Mouse (Mus musculus): Measurements from ENCODE around the gene Gm7168.
"Not testable (repeated sequence)": the region's sequence is repeated elsewhere in the genome, so short reads cannot be mapped to it uniquely, and the experiment has no call there.

Gm7168 gene

GRCm38 (mm10) chr17:13948073-13948472 lies at the start of gene Gm7168:
Gene Gm7168, plus strand, starts transcription at chr17:13948373.
- not testable (repeated sequence) for DNase-seq (ENCODE audit: low read depth, low spot score); H3K27me3 ChIP-seq (ENCODE audit: control insufficient read depth, insufficient read depth, low read length, poor library complexity, severe bottlenecking); H3K36me3 ChIP-seq (ENCODE audit: control insufficient read depth, insufficient read depth, low read length, poor library complexity, severe bottlenecking)

- no peak for DNase-seq (ENCODE audit: low read depth, low spot score)
- Histone ChIP-seq H3K36me3 (ENCODE audit: control insufficient read depth, insufficient read depth, low read length, poor library complexity, severe bottlenecking) (no peaks in the 10 kb centered on the region), H3K27me3 (ENCODE audit: control insufficient read depth, insufficient read depth, low read length, poor library complexity, severe bottlenecking) (no peaks in the 10 kb centered on the region)
Observed at GRCm38 (mm10) chr17:13898838-13899237, 49.3 kb upstream of the Gm7168 start.

- H3K27me3 ChIP-seq (ENCODE audit: control insufficient read depth, insufficient read depth, low read length, poor library complexity, severe bottlenecking): no peaks in the 10 kb centered on the region
- H3K36me3 ChIP-seq (ENCODE audit: control insufficient read depth, insufficient read depth, low read length, poor library complexity, severe bottlenecking): no peaks in the 10 kb centered on the region
- DNase-seq (ENCODE audit: low read depth, low spot score): no peak
Observed at GRCm38 (mm10) chr17:13899241-13899640, 48.9 kb upstream of the Gm7168 start.

- H3K36me3 ChIP-seq (ENCODE audit: control insufficient read depth, insufficient read depth, low read length, poor library complexity, severe bottlenecking): no peaks in the 10 kb centered on the region
- no peaks in the 10 kb centered on the region for H3K27me3 ChIP-seq (ENCODE audit: control insufficient read depth, insufficient read depth, low read length, poor library complexity, severe bottlenecking)
- no peak for DNase-seq (ENCODE audit: low read depth, low spot score)
Observed at GRCm38 (mm10) chr17:13903793-13904192, 44.4 kb upstream of the Gm7168 start.

GRCm38 (mm10) chr17:13907082-13907481 lies 41.1 kb upstream of the Gm7168 start:
- no peaks in the 10 kb centered on the region for H3K36me3 ChIP-seq (ENCODE audit: control insufficient read depth, insufficient read depth, low read length, poor library complexity, severe bottlenecking)
- no peak for DNase-seq (ENCODE audit: low read depth, low spot score)
- no peaks in the 10 kb centered on the region for H3K27me3 ChIP-seq (ENCODE audit: control insufficient read depth, insufficient read depth, low read length, poor library complexity, severe bottlenecking)

- Histone ChIP-seq H3K36me3 (ENCODE audit: control insufficient read depth, insufficient read depth, low read length, poor library complexity, severe bottlenecking) (no peaks in the 10 kb centered on the region), H3K27me3 (ENCODE audit: control insufficient read depth, insufficient read depth, low read length, poor library complexity, severe bottlenecking) (no peaks in the 10 kb centered on the region)
- DNase-seq (ENCODE audit: low read depth, low spot score): no peak
Observed at GRCm38 (mm10) chr17:13907681-13908080, 40.5 kb upstream of the Gm7168 start.

GRCm38 (mm10) chr17:13913951-13914350 lies 34.2 kb upstream of the Gm7168 start:
- DNase-seq (ENCODE audit: low read depth, low spot score): no peak
- no peaks in the 10 kb centered on the region for H3K36me3 ChIP-seq (ENCODE audit: control insufficient read depth, insufficient read depth, low read length, poor library complexity, severe bottlenecking)
- H3K27me3 ChIP-seq (ENCODE audit: control insufficient read depth, insufficient read depth, low read length, poor library complexity, severe bottlenecking): no peaks in the 10 kb centered on the region

GRCm38 (mm10) chr17:13914531-13914930 lies 33.6 kb upstream of the Gm7168 start:
- no peaks in the 10 kb centered on the region for H3K36me3 ChIP-seq (ENCODE audit: control insufficient read depth, insufficient read depth, low read length, poor library complexity, severe bottlenecking)
- H3K27me3 ChIP-seq (ENCODE audit: control insufficient read depth, insufficient read depth, low read length, poor library complexity, severe bottlenecking): no peaks in the 10 kb centered on the region
- DNase-seq (ENCODE audit: low read depth, low spot score): no peak

GRCm38 (mm10) chr17:13920771-13921170 lies 27.4 kb upstream of the Gm7168 start:
- Histone ChIP-seq H3K27me3 (ENCODE audit: control insufficient read depth, insufficient read depth, low read length, poor library complexity, severe bottlenecking) (no peaks in the 10 kb centered on the region), H3K36me3 (ENCODE audit: control insufficient read depth, insufficient read depth, low read length, poor library complexity, severe bottlenecking) (no peaks in the 10 kb centered on the region)
- no peak for DNase-seq (ENCODE audit: low read depth, low spot score)

- no peaks in the 10 kb centered on the region for H3K36me3 ChIP-seq (ENCODE audit: control insufficient read depth, insufficient read depth, low read length, poor library complexity, severe bottlenecking)
- no peak for DNase-seq (ENCODE audit: low read depth, low spot score)
- no peaks in the 10 kb centered on the region for H3K27me3 ChIP-seq (ENCODE audit: control insufficient read depth, insufficient read depth, low read length, poor library complexity, severe bottlenecking)
Observed at GRCm38 (mm10) chr17:13923418-13923817, 24.8 kb upstream of the Gm7168 start.

- no peak for DNase-seq (ENCODE audit: low read depth, low spot score)
- Histone ChIP-seq H3K27me3 (ENCODE audit: control insufficient read depth, insufficient read depth, low read length, poor library complexity, severe bottlenecking) (no peaks in the 10 kb centered on the region), H3K36me3 (ENCODE audit: control insufficient read depth, insufficient read depth, low read length, poor library complexity, severe bottlenecking) (no peaks in the 10 kb centered on the region)
Observed at GRCm38 (mm10) chr17:13924588-13924987, 23.6 kb upstream of the Gm7168 start.

- DNase-seq (ENCODE audit: low read depth, low spot score): no peak
- Histone ChIP-seq H3K27me3 (ENCODE audit: control insufficient read depth, insufficient read depth, low read length, poor library complexity, severe bottlenecking) (no peaks in the 10 kb centered on the region), H3K36me3 (ENCODE audit: control insufficient read depth, insufficient read depth, low read length, poor library complexity, severe bottlenecking) (no peaks in the 10 kb centered on the region)
Observed at GRCm38 (mm10) chr17:13925931-13926330, 22.2 kb upstream of the Gm7168 start.

- Histone ChIP-seq H3K36me3 (ENCODE audit: control insufficient read depth, insufficient read depth, low read length, poor library complexity, severe bottlenecking) (no peaks in the 10 kb centered on the region), H3K27me3 (ENCODE audit: control insufficient read depth, insufficient read depth, low read length, poor library complexity, severe bottlenecking) (no peaks in the 10 kb centered on the region)
- no peak for DNase-seq (ENCODE audit: low read depth, low spot score)
Observed at GRCm38 (mm10) chr17:13930421-13930820, 17.8 kb upstream of the Gm7168 start.

GRCm38 (mm10) chr17:13935364-13935763 lies 12.8 kb upstream of the Gm7168 start:
- not testable (repeated sequence) for H3K27me3 ChIP-seq (ENCODE audit: control insufficient read depth, insufficient read depth, low read length, poor library complexity, severe bottlenecking); H3K36me3 ChIP-seq (ENCODE audit: control insufficient read depth, insufficient read depth, low read length, poor library complexity, severe bottlenecking); DNase-seq (ENCODE audit: low read depth, low spot score)

GRCm38 (mm10) chr17:13937787-13938186 lies 10.4 kb upstream of the Gm7168 start:
- DNase-seq (ENCODE audit: low read depth, low spot score): no peak
- H3K27me3 ChIP-seq (ENCODE audit: control insufficient read depth, insufficient read depth, low read length, poor library complexity, severe bottlenecking): no peaks in the 10 kb centered on the region

GRCm38 (mm10) chr17:13938652-13939051 lies 9.5 kb upstream of the Gm7168 start:
- no peak for DNase-seq (ENCODE audit: low read depth, low spot score)
- Histone ChIP-seq H3K36me3 (ENCODE audit: control insufficient read depth, insufficient read depth, low read length, poor library complexity, severe bottlenecking) (no peaks in the 10 kb centered on the region), H3K27me3 (ENCODE audit: control insufficient read depth, insufficient read depth, low read length, poor library complexity, severe bottlenecking) (no peaks in the 10 kb centered on the region)

More at GRCm38 (mm10) chr17:13937787-13938186, 10.4 kb upstream of the Gm7168 start:
- no peaks in the 10 kb centered on the region for H3K36me3 ChIP-seq (ENCODE audit: control insufficient read depth, insufficient read depth, low read length, poor library complexity, severe bottlenecking)

Data from splenic B cell, adult 2 months (primary cell).